Mouse (Mus musculus) urinary bladder, adult 18-20 months (tissue): Measurements from ENCODE around the gene Rfc2.

Source experiments
- DNase-seq, 2 experiments: peaks; one replicate each; pipeline ENCODE4 v3.0.0; 2022; ENCODE audit warnings: low spot score in 2 of 2, mixed read lengths in 2 of 2

The Rfc2 gene

DNA sequence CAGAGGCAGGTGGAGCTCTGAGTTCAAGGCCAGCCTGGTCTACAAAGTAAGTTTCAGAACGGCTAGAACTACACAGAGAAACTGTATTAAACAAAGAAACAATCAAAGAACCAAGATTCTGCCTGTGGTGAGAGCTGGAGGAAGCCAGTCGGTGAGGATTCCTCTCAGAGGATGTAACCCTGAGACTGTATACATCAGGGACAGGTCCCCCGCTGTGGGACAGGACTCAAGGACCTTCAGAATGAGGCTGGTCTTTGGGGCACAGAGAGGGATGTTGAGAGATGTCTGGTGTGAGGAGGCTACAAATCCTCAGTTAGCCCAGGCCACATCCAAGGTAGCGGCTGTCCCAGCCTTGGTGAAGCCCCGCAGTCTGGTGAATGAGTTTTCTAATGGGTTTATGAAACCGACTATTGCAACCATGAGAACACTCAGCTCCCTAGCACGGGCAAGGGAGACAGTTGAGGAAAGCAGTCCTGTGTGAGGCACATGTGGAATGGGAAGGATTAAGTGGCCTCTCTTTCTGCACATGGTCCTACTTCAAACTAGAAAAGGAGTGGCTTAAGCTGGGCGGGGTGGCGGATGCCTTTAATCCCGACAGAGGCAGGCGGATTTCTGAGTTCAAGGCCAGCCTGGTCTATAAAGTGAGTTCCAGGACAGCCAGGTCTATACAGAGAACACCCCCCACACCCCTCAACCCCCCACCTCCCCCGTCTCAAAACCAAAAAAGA lies 28.9 kb downstream of the Rfc2 start:
- DNase-seq = no peak

DNA sequence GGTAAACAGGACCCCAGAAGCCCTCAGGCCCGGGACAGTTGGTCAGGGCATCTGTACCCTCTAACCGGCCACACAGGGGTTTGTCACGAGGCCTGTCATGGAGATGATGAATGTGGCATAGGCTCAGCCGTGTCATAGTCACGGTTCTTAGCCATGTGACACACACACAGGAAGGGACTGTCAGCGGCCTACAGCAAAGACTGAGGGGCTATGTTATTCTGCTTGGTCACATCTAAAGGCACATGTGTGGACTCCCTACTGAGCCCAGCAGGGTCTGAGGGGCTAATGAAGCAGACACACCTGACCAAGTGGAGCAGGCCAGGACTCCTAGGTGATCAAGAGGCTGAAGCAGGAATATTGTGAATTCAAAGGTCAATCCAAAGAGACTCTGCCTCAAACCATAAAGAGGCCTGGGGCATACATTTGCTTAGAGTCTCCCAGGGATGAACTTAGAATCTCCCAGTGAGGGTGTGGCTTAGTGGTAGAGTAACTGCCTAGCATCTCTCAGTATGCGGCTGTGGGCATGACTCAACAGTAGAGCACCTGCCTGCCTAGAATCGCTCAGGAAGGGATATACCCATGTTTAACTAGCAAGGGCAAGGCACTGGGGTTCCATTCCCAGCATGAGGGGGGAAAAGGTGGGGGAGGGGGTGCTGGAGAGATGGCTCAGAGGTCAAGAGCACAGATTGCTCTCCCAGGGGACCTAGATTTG lies 30.8 kb downstream of the Rfc2 start:
- no peak for DNase-seq

DNA sequence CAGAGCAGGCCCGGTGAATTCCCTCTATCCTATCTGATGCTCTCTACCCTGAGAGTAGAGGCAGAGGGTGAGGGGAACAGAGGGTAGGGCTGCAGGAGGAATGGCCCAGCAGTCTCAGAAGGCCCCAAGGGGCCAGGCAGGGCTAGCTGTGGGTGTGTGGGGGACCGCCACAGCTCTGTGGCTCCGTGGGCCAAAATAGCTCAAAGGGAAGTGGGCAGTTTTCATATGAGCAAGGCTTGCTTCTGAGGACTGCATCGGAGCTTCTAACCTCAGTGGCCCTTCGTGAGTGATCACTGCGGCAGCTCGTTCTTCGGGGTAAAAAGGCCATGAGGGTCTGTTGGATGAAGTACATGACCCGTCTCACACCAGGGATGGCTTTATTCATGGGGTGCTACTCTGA lies 32.6 kb downstream of the Rfc2 start:
- no peak for DNase-seq

DNA sequence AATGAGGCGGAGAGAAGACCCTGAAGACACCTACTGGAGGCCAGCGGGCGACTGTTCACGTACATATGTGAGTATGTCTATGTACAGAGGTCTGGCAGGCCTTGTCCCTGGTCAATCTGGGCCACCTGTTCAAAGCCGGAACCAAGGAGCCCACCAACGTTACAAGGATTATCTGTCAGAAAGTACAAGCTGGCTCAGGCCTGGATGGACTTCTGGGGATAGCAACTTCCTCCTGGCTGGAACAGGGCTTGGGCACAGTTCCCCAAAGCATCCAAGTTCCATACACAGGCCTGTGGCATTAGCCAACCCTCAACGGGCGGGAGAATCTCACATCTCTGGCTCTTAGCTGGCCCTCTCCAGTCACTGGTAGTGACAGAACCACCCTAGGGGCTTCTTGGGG lies 33.1 kb downstream of the Rfc2 start:
- no peak for DNase-seq

DNA sequence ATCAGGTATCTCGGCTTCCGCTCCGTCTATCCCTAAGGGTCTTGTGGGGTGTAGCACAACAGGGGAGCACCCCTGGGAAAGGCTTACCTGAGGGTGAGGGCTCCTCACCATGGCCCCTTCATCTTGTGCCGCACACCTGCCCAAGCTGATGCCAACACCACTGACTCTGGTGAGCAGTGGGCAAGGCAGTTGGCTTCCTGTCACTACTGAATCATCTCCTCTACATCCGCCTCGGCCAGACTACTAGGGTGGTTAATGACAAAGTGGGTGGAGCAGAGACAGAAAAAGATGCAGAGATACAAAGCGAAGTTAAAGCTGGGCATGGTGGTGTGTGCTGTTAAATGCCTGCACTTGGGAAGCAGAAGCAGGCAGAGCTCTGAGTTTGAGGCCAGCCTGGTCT lies 33.6 kb downstream of the Rfc2 start, which contains the start of gene Lat2:
Gene Lat2, minus strand, starts transcription at position 224 of the 400 bp plus-strand sequence.
- no peak for DNase-seq

DNA sequence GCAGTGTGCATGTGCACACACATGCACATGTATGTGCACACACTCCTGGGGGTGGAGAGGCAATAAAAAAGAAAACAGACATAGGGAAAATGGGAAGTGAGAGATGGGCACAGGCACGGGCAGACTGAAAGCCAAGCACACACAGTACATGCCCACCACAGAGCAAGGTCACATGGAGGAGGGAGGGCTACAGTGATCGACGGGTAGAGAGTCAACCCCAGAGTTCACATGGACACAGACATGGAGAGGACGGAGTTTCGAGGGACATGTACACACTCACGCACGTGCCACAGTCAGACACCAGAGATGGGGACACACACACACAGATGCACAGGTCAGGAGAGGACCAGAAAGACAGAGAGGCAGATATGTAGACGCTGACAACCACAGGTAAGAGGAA lies 34.2 kb downstream of the Rfc2 start:
- DNase-seq = no peak

DNA sequence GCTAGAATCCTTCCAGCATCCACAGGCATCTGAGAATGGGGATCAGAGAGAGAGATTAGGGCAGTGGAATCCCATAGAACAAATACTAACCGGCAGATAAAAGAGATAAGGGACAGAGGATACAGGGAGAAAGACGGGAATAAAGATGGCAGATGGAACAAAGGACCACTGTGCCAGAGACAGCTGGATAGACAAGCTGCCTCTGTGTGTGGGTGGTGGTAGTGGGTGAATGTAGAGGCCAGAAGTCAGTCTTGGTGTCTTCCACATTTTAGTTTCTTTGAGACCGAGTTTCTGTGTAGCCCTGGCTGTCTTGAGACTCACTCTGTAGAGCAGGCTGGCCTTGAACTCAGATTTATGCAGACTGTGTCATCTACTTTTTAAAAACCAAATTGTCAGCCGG lies 34.6 kb downstream of the Rfc2 start:
- no peak for DNase-seq

DNA sequence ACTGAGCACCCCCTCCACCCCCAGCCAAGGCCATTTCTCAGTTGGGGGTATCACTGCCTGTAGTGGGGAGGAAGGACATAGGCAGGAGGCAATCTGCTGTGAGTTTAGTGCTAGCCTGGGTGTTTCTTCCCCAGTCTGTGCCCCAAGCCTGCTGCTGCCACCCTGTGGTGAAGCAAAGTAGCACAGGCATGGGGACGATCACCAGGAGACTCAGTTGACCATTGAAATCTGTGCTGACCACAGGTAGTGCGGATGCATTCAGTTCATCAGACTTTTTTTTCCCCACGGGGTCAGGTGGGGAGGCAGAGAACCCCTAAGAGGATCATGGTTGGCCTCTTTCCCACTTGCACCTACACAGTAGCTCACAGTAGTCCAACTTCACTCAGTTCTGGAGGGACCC lies 35.9 kb downstream of the Rfc2 start:
- peak; percentile 46 to 69 for DNase-seq

DNA sequence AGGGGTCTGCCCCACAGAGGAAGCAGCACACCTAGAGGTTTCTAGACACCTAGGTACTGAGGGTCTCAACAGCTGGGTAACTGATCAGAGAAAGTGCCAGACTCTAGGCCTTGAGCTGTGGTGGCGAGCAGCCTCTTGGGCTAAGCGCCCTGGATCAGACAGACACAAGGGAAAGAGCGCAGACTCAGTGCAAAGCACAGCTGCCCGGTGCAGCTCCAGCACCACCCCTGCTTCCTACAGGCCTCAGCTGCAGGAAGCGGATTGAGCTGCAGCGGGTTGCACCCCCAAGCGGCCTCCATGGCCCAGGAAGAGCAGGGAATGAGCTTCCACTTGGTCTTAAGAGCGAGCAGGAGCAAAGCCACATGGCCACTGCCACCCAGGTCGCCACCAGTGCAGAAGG lies 39.3 kb downstream of the Rfc2 start:
- no peak for DNase-seq

DNA sequence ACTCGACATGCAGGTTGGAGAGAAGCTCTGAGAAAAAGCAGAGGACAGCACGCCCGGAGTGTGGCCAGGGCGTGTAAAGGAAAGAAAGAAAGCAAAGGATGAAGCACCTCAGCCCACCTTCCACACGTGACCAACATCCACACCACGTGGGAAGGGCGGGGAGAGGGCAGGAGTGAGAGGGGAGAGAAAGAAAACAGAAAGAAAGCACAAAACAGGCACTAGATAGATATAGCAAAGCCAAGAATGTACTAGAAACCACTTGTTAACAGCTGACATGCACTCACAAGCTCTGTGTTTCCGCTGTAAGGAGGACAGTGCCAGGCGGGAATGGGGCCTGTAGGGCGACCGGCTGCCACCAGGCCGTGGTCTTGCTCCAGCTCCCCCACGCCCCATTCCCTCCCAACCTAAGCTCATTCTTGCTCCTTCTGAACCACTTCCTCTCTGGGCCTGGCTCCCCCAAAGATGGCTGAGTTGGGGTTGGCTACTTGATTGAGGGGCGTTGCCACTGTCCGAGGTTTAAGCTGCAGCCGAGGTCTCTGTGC lies 40.0 kb downstream of the Rfc2 start:
- DNase-seq = no peak

DNA sequence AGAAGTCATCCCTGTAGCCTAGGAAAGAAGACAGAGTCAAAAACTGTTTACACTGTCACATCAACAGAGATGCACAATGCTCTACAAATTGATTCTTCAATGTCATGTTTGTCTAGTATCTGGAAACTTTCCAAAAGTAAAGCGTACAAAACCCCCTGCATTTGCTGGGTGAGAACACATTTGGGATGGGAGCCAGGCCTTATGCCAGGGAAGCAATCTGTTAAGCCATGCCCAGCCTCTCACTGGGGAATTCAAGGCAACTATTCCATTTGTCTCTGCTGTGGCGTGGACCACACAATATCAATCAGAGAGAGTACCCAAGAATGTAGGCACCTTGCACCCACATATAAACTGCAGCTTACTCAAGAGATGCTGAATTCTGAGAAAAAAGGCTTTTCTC lies 40.9 kb downstream of the Rfc2 start:
- no peak for DNase-seq

DNA sequence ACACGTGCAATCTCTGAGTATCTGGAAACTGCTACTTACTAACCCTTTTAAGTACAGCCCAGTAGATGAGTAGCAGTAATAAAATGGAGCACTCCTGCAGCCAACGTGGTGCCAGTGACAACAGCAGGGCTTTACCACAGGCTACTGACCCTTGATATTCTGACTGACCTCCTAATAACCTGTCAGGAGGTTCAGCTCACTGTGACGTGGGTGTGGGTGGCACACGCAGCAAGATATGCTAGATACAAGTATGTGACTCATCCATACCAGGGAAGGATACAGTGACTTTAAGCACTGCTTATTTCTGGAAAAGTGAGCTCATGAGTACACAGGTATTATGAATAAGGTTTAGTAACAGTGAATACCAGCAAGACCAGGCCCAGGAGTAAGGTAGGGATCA lies 48.3 kb downstream of the Rfc2 start:
- no peak for DNase-seq

DNA sequence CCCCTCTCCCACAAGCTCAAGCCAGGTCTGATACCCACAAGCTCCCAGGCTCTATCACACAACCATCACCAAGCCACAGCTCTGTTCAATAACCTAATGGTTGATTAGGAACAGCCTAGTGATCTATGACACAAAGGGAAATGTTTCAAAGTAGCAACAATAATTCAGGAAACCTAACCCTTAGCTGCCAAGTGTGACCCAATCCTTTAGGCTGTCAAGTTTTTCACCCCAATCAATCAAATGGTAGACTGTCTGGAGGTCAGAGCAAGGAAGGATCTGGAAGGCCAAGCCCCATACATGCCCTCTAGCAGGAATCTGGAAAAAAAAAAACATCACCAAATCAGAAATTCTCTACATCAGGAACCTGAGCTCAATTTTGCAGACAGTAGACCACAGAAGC lies 49.7 kb downstream of the Rfc2 start:
- DNase-seq = no peak

DNA sequence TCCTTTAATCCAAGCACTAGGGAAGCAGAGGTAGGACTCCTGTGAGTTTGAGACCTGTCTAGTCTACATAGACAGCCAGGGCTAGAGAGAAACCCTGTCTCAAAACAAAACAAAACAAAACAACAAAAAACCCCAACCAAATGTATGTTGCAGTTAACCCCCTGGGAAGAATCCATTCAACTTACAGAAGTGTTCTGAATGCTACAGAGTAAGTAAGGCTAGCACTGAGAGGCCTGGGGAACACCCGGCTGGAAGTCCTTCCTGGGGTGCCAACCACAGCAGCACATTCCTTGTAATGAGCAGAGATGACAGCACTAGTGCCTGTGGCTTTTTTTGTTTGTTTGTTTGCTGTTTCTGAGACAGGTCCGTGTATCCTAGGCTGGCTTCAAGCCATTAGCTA lies 51.7 kb downstream of the Rfc2 start:
- no peak for DNase-seq

DNA sequence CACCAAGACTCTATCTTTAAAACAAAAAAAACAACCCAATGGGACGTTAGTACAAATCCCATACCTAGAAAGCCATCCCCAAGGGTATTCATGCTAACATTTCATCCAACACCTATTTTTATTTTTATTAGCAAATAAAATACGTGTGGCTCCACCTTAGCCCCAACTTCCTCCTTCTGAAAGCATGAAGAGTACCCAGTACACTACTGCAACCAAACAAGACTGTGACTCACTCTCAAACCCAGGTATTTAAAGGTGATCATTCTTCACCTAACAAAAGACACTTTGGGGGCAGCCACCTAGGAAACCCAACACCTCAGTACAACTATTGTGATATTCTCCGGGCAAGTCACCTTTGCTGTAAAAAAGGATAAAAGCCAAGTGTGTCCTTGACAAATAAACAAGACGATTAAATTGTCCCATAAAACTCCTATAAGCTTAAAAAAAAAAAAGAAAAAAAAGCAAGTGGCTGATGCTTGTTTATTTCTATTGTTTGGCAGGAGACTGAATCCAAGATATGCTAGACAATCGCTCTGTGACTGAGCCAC lies 56.7 kb downstream of the Rfc2 start:
- no peak for DNase-seq

DNA sequence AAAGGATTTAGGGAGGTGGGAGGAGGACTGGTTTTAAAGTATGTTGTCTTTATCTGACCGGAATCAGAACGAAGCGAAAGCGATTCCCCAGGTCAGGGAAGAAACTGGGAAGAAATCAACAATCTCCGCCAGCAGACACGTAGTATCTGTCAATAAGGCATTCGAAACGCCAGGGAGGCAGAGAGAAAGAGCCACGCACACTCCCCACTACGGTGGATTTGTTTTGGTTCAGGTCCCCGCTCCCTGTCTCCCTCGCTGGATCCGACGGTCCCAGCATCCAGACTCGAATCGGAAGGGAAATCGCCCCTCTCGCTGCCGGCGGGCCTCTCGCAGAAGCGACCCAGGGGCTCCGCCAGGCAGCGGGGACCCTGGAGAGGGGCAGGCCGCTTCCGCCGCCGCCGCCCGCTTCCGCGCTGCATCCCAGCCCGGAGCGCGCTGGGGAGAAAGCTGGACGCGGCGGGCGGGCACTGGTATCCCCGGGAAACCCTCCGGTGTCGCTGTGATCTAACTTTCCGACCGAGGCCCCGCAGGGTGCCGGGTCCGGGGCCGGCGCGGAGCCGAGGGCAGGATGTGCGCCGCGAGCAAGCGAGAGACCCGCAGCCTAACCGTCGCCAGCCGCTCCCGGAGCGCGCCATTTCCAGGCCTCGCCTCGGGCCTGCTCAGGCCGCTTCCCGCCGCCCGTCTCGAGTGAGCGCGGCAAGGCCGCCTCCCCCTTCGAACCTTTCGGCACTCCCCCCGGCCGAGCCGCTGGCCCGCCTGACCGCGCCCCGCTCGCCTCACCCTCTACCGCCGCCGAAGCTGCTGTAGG lies 57.5 kb downstream of the Rfc2 start:
- DNase-seq = no peak

DNA sequence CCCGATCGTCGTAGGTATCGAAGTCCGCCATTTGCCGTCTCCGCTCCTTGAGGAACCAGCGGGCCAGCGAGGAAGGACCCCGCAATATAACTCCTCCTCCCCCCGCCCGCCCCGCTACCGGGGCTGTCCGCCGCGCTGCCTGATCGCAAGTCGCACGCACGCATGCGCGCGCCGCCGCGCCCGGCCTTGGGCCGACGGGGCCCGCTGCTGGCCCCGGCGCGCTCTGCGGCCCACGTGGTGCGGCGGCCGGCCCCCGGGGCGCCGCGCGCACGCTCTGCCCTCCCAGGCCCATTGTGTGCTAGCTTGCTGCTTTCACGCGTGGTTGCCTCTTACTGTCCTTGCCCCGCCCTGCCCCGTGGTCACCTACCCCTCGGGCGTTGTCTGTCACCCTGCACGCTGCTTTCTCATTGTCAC lies 58.1 kb downstream of the Rfc2 start, which contains the start of gene Eif4h:
Gene Eif4h, minus strand, starts transcription at position 222 of the 414 bp plus-strand sequence.
- DNase-seq = peak; percentile 93 to 96

DNA sequence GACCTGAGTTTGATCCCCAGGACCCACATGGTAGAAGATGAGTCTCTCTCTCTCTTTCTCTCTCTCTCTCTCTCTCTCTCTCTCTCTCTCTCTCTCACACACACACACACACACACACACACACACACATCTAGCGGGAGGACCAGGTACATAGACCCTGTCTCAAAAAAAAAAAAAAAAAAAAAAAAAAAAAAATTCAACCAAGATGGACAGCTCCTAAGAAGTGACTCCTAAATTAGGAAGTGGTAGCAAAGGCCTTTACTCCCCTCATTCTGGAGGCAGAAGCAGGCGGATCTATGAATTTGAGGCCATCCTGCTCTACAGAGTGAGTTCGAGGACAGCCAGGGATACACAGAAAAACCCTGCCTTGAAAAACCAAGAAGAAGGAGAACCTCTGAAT lies 59.2 kb downstream of the Rfc2 start:
- no peak for DNase-seq

DNA sequence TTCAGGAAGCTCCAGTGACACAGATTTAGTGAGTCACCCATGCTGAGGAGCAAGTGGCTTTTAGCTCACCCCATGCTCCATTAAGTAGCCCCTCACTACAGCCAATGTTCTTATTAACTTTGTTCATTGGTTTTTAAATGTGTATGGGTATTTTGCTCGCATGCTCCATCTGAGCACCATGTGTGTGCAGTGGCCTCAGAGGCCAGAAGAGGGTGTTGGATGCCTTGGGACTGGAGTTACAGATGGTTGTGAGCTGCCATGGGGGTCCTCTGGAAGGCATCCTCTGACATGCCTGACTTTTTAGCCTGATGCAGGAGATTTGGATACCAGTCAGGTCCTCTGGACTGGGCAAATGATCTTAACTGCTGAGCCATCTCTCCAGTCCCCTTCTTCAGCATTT lies 63.0 kb downstream of the Rfc2 start:
- DNase-seq = no peak

DNA sequence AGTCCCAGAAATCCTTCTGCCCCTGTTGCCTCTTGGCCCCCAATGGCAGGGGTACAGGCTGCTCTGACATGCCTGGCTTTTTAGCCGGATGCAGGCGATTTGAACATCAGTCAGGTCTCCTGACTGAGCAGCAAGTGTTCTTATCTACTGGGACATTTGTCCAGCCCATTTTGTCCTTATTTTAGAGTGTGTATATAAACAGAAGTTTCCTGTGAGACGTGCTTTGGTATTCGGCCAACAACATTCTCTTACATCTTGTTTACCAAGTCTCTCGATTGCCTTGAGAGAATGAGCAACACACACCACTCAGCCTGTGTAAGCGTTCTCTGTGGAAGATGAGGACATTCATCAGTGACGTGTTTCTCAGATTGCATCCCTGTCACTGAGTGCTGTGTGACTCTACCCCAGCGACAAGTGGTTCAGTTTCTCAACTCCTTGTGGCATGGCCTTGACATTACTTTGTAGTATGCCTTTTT lies 63.5 kb downstream of the Rfc2 start:
- DNase-seq = no peak

DNA sequence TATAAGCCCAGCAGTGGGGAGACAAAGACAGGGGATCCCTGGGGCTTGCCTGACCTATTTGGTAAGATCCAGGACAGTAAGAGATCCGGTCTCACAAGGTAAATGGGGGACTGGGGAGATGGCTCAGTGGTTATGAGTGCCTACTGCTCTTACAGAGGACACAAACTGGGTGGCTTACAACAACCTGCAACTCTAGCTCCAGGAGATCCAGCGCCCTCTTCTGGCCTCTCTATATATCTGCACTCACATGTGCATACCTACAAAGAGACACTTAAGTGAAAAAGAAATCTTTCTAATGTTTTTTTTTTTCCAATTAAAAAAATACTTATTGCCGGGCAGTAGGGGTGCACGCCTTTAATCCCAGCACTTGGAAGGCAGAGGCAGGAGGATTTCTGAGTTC lies 65.3 kb downstream of the Rfc2 start:
- DNase-seq = no peak

DNA sequence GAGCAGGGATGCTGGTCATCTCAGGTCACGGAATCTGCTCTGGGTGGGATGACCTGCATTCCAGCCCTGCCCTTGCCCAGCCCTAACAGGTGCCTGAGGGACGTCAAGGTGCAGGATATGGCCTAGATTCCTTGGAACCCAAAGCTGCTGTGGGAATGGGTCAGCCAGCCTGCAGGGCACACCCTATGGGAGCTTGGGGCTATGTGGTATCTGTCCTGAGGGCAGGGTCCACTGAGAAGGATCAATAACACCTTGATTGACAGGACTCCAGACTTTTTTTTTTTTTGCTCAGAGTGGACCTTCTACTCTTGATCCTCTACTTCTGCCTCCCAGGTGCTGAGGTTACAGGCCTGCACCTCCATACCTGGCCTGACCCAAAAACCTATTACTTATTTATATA lies 66.2 kb downstream of the Rfc2 start:
- DNase-seq = no peak
